Mouse (Mus musculus): ENCODE data around the gene Dnajb4. TPM values are rescaled to one million over a fixed set of nuclear protein-coding genes. Genes with fewer than 3 reads are reported as not detected.

Dnajb4 gene
- polyA plus RNA-seq, 1 experiment, result 3.5 TPM

DNA sequence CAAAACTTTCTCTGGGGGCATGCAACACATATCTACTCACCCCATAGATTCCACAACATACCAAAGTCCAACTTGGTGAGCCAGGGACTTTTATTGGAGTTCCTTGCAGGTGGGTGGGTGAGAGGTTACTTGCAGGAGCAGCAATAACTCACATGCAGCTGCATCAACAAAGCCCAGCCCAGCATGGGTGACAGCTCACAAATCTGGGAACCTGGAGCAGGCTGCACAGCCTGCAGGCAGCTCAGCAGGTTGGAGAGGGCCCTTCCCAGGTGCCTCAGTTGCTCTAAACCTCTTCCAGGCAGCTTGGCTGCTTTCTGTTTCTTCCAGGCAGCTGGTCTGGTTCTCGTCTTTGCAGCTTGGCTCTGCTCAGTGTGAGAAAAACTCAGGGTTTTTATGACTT is 30.8 kb downstream of the Dnajb4 start:
- DNase-seq (ENCODE audit: low read depth, low spot score), result no peak
- 6% methylated on average over 1 of the region's 1 CpGs for WGBS

DNA sequence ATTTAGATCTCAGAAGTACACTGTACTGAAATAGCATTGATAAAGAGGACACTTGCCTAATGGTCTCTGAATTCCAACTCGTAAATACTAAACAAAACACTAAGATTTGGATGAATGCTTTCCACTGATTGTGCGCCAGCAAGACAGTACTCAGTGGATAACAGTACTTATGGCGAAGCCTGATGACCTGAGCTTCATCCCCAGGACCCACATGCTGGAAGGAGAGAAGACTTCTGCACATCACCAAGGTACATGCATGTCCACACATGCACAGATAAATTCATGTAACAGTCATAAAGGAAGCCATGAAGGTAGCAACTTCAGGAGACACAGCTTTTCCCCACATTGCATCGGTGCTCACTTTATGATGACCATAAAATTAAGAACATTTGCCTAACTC is 31.3 kb downstream of the Dnajb4 start:
- 52% methylated on average over 4 of the region's 4 CpGs for WGBS
- DNase-seq (ENCODE audit: low read depth, low spot score), result no peak

DNA sequence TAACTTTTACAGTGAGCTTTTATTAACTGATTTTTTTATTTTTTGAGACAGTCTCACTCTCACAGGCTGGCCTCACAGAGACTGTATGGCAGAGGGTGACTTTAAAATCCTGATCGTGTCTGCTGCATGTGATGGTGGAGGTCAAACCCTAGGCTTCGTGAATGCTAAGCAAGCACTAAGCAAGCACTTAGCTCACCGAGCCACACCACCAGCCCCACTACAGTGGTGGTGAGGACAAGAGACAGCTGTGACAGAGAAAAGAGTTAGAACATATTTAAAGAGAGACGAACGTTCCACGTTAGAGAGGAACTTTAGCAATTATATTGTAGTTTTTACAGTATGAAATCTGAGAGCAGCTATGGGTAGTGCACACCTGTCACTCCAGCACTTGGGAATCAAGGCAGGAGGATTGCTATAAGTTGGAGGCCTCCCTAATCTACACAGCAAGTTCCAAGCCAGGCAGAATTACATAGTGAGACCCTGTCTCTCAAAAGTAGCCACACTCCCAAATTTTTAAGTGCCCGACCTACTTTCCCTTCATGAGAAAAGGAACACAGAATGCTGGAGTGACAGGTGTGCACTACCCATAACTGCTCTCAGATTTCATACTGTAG is 37.7 kb downstream of the Dnajb4 start:
- no peak for DNase-seq (ENCODE audit: low read depth, low spot score)
- WGBS, result 71% methylated on average over 7 of the region's 7 CpGs

DNA sequence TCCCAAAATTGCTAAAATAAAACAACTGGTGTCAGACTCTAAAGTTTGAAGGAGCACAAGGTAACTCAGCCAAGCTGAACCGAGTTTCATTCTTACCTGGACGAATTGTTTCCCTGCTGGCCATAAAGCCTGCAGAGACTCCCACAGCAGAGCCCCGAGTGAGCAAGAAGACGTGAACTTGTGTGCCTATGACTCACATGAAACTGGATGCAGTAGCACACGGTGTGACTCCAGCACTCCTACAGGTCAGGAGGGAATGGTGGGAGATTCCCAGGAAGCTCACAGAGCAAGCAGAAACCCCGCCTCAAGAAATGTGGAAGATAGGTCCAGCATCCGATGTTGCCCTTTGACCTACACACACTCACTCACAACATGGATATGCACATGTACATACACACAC is 38.2 kb downstream of the Dnajb4 start:
- WGBS, result 32% methylated on average over 7 of the region's 7 CpGs
- no peak for DNase-seq (ENCODE audit: low read depth, low spot score)

DNA sequence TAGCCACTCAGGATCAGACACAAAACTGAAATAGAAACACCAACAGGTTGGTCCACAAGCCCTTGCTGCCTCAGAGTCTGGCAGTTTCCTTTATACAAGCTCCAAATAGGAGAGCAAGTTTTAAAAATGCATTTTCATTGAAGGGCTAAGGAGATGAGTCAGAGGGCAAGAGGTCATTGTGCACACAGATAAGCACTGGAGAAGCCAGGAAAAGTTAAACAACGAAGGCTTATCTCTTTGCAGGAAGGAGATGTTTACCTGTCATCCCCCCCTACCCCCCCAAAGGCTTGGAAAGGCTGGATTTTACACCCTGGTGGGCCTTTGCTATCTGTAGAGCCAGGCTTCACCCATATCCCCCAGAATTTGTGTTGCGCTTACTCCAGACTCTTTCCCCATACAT is 38.9 kb downstream of the Dnajb4 start:
- 53% methylated on average over 2 of the region's 2 CpGs for WGBS

DNA sequence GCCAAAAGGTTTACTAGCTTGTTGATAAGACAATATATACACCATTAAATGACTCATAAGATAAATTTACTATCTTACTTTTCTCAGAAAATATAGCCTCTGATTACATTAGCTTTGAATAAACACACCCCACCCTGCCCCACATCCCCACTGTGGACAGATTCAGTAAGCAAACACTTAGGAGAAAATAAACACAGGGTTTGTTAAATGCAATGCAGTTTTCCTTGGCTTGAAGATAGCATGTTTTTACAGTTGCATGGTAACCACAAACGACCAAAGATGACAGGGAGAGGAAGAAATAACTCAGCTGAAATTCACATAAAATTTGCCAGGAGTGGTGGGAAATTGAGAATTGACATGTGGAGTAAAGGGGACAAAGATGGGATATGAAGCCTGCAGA is 39.7 kb downstream of the Dnajb4 start:
- DNase-seq (ENCODE audit: low read depth, low spot score), result no peak
- 0% methylated on average over 1 of the region's 1 CpGs for WGBS

More for the DNA sequence above, 38.9 kb downstream of the Dnajb4 start:
- DNase-seq (ENCODE audit: low read depth, low spot score), result no peak

DNA sequence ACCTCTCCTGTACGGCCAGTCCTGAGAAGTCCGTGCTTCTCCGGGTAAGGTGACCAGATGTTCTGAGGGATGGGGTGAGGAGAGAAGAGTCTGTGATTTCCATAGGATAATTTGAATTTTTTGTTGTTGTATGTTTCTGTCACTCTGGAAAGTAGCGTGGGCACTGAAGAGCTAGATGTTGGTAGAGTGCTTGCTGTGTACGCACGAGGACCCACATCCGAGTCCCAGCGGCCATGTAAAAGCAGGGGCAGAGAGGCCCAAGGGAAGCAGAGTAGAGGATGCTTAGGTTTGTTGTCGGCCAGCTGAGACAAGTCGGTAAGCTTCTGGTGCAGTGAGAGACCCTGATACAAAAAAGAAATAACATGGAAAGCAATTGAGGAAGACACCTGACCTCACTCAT is 42.1 kb downstream of the Dnajb4 start:
- DNase-seq (ENCODE audit: low read depth, low spot score), result no peak
- 98% methylated on average over 10 of the region's 10 CpGs for WGBS

DNA sequence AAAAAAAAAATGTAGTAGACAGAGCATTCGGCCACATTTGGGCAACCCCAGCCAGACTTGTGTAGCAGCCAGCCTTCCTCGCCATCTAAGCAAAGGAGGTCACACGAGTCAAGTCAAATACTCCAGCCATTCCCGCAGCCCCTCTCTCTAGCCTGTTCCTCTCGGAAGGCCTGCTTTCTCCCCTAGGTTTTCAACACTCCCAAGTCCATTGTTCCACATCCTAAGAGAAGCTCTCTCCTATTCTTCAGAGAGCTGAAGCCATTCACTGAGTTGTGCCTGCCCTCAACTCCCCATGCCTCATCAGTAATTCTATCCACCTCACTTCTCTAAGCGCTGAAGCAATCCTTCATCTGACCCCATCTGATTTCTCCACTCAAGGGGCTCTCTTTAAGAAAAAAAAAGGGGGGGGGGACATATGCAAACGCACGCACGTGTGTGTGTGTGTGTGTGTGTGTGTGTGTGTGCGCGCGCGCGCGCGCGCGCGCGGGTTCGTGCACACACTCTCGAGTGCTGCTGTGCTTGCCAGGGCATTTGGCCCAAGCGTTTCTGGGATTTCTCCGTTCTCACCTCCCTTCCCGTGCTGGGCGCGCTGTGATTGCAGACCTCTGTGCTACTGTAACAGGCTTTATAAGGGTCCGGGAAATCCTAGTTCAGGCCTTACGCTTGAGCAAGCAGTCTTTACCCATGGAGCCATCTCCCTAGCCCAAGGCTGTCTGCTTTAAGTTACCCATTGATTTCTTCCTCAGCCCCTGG is 43.2 kb downstream of the Dnajb4 start:
- 66% methylated on average over 29 of the region's 29 CpGs for WGBS
- DNase-seq (ENCODE audit: low read depth, low spot score), result no peak

DNA sequence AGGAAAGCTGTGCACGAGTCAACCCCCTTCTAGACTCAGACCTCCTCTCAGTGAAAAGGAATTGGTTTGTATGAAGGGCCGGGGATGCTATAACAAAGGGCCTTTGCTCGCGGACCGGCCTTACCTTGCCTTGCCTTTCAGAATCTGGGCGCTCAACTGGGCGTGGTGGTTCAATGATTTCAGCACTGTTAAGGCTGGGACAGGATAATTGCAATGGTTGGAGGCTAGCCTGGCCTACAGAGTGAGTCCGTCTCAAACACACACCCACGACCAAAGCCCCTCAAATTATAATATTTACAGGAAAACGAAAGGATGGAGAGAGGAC is 44.0 kb downstream of the Dnajb4 start, which contains the start of gene Gipc2:
Gene Gipc2, minus strand, starts transcription at position 132 of the 325 bp plus-strand sequence.
- 28% methylated on average over 10 of the region's 10 CpGs for WGBS
- DNase-seq (ENCODE audit: low read depth, low spot score), result no peak

DNA sequence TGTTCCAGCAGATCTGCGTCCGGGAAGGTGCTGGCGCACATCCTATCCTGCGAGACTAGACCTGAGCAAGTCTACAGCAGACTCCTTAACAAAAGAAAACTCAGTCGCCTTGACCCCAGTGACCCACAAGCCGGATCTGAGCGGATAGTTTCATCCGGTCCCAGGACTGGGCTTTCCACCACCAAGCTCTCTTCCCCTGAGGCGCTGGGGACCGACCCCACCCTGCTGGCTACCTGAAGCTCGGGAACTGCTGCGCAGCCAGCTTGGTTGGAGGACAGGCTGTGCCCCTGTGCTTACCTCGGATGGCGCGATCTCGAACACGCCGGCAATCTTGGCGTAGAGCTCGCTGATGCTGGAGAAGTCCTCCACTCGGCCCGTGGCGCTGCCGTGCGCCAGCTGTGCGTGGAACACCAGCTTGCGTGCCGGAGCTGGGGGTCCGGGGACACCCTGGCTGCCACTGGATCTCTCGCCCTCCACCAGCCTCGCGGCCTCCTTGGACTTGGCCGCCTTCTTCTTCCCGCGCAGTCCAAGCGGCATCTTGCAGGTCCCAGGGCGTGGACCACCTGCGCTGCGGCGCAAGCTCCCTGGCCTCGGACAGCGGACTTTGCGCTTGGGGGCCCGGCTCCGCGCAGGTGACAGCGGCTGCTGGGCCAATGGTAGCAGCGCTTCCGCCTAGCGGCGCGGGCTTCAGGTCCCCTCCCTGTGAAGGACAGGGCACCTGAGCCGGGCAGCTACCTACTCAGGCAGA is 44.6 kb downstream of the Dnajb4 start:
- WGBS, result 5% methylated on average over 53 of the region's 53 CpGs
- no peak for DNase-seq (ENCODE audit: low read depth, low spot score)

DNA sequence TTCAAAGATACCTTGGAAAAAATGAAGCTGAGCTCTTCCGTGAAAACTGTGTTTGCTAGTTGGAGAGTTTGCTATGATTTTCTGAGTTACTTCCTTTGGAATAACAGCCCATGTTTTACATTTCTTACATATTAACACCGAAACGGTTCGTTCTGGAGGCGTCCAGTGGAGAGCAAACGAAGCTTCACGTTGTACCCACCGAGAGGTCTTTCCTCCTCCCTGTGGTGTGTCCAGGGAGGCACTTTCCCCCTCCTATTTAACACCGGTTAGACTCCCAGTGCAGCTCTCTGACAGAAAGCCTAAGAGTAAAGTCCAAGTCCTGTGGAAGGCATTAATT is 45.1 kb downstream of the Dnajb4 start:
- DNase-seq (ENCODE audit: low read depth, low spot score), result no peak
- 25% methylated on average over 9 of the region's 9 CpGs for WGBS

DNA sequence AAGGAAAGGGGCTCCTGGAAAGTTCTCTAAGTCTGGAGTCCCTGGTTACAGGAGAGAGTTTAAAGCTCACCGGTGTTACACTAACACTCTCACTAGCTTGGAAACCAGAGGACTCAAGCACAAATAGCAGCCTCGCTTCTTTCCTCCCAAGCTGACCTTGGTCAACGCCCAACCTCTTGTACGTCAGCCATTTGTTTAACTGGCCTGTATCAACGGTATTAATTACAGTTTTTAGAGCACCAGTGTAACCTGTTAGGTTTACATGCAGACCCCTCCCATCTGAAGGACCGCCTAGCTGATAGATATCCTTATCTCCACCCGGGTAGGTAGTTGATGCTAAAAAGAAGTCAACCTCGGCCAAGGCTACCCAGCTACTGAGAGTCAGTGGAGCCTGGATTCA is 46.8 kb downstream of the Dnajb4 start:
- 48% methylated on average over 8 of the region's 8 CpGs for WGBS
- DNase-seq (ENCODE audit: low read depth, low spot score), result no peak

DNA sequence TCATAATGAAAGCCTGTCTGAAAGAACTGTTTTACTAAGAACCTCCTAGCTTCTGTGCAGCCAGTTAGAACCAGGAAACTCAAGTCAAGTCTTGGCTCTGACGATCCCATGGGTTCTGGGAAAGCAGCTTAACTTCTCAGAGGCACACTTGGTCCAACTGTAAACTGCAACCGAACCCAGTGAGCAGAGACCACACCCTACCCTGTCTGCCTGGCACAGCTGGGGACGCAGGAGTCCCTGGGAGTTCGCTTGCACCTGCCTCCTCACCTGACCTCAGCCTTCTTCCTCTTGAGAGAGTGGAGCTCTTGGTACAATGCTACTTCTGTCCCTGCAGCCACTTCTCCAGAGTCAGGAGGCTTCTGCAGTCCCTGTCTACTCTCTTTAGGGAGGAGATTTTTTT is 49.5 kb downstream of the Dnajb4 start:
- WGBS, result 25% methylated on average over 4 of the region's 4 CpGs
- DNase-seq (ENCODE audit: low read depth, low spot score), result no peak

DNA sequence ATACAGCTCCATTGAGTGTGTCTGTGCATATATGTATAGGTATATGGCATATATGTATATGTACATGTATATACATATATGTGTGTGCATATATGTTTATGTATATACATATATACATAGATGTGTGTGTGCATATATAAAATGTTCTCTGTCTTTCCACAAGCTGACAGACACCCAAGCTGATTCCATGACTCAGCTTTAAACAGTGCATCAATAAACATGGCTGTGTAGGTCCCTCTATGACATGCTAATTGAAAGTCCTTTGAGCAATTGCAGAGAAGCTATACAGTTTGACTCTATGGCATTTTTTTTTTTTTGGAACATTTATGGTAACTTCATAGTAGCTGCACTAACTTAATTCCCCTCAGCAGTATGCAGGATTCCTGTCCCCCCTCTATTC is 50.8 kb downstream of the Dnajb4 start:
- no peak for DNase-seq (ENCODE audit: low read depth, low spot score)

DNA sequence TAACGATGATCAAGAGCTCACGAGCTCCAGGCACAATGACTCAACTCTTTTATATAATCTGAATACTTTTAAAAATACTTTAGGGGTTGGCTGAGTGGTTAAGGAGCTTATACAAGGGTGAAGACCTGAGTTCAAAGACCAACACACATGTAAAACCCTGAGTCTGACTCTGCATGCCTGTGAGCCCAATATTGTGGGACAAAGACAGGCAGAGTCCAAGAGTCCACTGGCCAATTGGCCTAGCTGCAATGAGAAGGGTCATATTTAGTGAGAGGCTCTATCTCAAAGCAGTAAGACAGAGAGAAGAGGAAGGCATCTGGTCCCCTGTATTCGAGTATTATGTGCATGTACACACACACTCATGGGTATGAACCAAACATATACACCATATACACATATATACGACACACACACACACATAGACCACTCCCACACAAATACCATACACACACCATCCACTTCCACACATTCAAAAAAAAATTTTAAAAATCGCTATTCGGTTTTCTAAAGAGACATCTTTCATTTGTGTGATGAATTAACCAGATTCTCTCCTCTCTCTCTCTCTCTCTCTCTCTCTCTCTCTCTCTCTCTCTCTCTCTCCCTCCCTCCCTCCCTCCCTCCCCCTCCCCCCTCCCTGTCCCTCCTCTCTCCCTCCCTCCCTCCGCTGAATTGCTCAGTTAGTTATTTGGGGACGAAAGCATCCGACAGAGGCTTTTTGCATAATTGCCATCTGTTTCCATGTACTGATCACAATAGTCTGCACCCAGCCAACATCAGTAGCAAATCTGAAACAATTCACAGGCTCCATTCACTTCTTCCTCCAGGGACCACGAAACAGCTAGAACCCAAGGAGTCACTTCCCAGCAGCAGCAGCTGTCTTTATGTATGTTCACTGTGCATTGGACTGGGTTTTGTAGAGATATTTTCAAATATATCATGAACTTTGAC is 51.5 kb downstream of the Dnajb4 start:
- WGBS, result 63% methylated on average over 10 of the region's 10 CpGs
- no peak for DNase-seq (ENCODE audit: low read depth, low spot score)

DNA sequence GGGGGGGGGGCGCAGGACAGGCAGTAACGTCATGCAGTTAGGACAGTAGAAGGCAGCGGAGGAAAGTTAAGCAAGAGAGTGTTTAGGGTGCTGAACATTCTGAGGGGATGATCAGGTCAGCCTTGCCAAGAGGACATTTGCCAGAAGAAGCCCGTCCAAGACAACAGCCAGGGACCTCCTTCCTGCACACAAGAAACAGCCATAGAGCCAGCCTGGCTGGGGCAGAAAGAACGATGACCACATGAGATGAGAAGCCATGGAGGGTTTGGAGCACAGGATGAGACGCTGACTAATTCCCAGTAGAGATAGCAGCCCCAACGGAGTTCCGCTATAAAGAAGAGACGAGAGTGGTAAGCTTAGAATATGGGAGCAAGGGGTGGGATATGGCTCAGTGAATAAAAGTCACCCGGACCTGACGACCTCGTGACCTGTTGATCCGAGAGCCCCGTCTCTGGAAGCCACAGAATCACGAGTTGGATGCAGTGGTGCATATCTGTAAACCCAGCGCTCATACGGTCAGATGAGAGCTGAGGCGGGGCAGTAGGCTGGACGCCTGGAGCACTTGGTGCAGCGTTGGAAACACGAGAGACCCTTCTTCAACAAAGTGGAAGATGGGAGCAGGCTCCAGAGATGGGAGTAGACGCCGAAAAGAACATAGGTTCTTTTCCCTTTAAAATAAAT is 53.1 kb downstream of the Dnajb4 start:
- 77% methylated on average over 23 of the region's 23 CpGs for WGBS
- DNase-seq (ENCODE audit: low read depth, low spot score), result no peak

DNA sequence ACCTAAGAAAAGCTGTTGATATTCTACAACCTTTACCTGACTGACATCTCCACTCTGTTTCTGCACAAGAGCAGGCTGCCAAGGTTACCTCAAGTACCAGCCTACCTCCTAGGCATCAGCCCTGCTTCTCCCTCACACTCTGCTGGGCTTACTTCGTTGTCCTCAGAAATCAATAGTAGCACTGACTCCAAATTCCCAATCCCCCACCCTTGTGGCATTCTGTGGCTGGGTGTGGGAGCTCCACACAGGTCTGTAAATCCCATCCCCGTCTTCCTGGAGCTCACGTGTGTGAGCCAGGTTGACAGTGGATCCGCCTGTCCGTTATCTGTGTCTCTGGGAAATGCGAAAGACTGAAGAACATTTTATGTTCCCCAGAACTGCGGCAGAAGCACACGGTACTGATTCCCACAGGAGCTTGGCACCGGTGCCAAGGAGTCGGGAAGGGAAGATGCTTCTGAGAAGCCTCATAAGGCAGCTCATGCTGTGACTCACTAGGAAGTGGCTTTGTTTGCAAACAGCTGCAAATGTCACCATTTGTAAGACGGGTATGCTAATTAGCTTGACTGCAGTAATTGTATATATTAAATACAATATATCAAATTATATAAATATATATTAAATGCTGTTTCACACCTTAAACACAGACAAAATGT is 54.7 kb downstream of the Dnajb4 start:
- DNase-seq (ENCODE audit: low read depth, low spot score), result no peak
- WGBS, result 31% methylated on average over 11 of the region's 11 CpGs

DNA sequence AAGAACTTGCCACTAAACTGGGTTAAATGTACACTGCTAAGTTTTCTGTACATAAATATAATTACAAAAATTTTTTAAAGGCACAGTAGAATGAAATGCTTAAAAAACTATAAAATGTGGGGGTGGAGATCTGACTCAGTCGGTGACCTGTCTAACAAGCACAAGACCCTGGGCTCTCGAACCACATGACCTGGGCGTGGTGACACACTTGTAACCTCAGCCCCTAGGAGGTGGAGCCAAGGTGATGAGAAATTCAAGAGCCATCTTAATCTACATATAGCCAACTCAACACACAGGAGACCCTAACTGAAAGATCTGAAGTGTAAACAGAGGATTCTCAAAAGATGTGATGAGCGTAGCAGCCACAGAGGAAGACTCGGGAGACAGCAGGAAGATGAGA is 56.0 kb downstream of the Dnajb4 start:
- 71% methylated on average over 5 of the region's 5 CpGs for WGBS
- no peak for DNase-seq (ENCODE audit: low read depth, low spot score)

DNA sequence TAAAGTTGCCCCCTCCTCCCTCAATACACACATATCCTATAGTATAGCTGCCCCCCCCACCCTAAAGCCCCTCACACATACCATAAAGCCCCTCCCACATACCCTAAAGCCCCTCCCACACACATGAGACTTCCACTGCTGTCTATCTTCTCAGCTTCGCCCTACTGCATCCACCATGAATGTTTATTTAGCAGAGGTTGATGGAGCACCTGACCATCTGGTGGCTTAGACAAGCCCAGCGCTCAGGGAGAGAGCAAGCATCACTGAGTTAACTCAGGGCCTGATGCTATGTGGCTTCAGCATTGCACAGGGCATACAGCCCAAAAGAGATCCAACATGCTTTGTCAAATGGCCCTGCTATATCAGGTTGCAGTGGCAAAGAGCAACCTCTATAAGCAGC is 57.0 kb downstream of the Dnajb4 start:
- no peak for DNase-seq (ENCODE audit: low read depth, low spot score)
- WGBS, result 47% methylated on average over 2 of the region's 2 CpGs

Data from large intestine, adult 2 months (tissue).